Mouse (Mus musculus) heart, embryonic 10.5 days (tissue): ENCODE results near the gene Gnb5. TPM values are rescaled to one million over a fixed set of nuclear protein-coding genes. Genes with fewer than 3 reads are reported as not detected.

ENCODE experiments used
- DNase-seq: peaks from one replicate; pipeline ENCODE4 v3.0.0-alpha.2; 2017; ENCODE audit warnings: low spot score
- H3K27ac ChIP-seq: fragments of 300-500 bp; sonication (generic); 2 replicates; pipeline ENCODE4 v1.5.1; 2016; ENCODE audit warnings: mild to moderate bottlenecking
- H3K27me3 ChIP-seq: fragments of 300-500 bp; sonication (generic); 2 replicates; pipeline ENCODE4 v1.6.1; 2016; ENCODE audit warnings: mild to moderate bottlenecking; ENCODE audit not compliant: poor library complexity, insufficient read depth, severe bottlenecking
- H3K36me3 ChIP-seq: fragments of 300-500 bp; sonication (generic); 2 replicates; pipeline ENCODE4 v1.6.1; 2016; ENCODE audit warnings: mild to moderate bottlenecking, moderate library complexity
- H3K4me1 ChIP-seq: fragments of 300-500 bp; sonication (generic); 2 replicates; pipeline ENCODE4 v1.6.1; 2016; ENCODE audit warnings: mild to moderate bottlenecking
- H3K4me3 ChIP-seq: fragments of 300-500 bp; sonication (generic); 2 replicates; pipeline ENCODE4 v1.5.1; 2016; ENCODE audit warnings: mild to moderate bottlenecking, moderate library complexity
- H3K9me3 ChIP-seq: fragments of 300-500 bp; sonication (generic); 2 replicates; pipeline ENCODE4 v1.6.1; 2016; ENCODE audit warnings: mild to moderate bottlenecking, moderate library complexity
- WGBS: fragments of 180-500 bp; shearing (Covaris S2); methylation state at CpG from one replicate; pipeline ENCODE4 v1.1.7; 2016; 5-methylcytosine and 5-hydroxymethylcytosine counted together
- polyA plus RNA-seq: library from polyadenylated mRNA; unstranded; fragments of >200 nt; fragmentation: Nextera tagmentation; extraction: Ambion mirVana; gene quantifications from 2 replicates; pipeline ENCODE4 v1.2.1, GENCODE M21; 2016

The Gnb5 gene
- 40.4 and 58.1 TPM in 2 replicates for polyA plus RNA-seq

GRCm38 (mm10) chr9:75306126-75306898 lies at the start of gene Gnb5:
Gene Gnb5, plus strand, starts transcription at chr9:75306288.
- no peaks in the 10 kb centered on the region for H3K9me3 ChIP-seq
- 72% methylated on average over 11 of the region's 11 CpGs for WGBS

GRCm38 (mm10) chr9:75258792-75259191 lies 47.3 kb upstream of the Gnb5 start:
- no peaks in the 10 kb centered on the region for H3K36me3 ChIP-seq
- H3K27me3 ChIP-seq, result no peaks in the 10 kb centered on the region
- no peak overlapping the region for H3K27ac ChIP-seq
- DNase-seq, result no peak
- no peaks in the 10 kb centered on the region; the same call in 1 of the 2 replicates for H3K9me3 ChIP-seq
- no peak overlapping the region for H3K4me3 ChIP-seq
- WGBS, result 64% methylated on average over 4 of the region's 4 CpGs
- H3K4me1 ChIP-seq, result peaks cover 26% of the 10 kb centered on the region

More at GRCm38 (mm10) chr9:75306126-75306898, at the start of gene Gnb5:
- no peak for DNase-seq
- Histone ChIP-seq H3K27me3 (no peaks in the 10 kb centered on the region), H3K4me3 (no peak within 1 kb of the TSS), H3K4me1 (peaks cover 8% of the 10 kb centered on the region; the same call in 1 of the 2 replicates), H3K27ac (no peak within 1 kb of the TSS), H3K36me3 (no peaks in the 10 kb centered on the region)

DNA sequence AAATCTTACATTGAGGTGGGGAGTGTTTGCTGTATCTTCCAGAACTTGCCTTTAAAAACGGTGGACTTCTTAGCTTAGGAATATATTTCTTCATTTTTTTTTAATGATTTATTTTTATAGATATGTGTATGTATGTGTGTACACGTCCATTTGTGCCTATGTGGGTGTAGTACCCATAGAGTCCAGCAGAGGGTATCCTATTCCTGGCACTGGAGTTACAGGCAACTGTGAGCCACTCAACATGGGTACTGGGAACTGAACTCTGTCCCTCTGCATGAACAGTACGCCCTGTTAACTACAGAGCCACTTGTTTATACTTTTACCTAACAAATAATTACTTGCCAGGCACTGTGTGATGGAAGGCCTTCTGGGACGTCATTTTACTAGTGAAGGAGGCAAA lies 46.4 kb upstream of the Gnb5 start:
- no peaks in the 10 kb centered on the region; the same call in 1 of the 2 replicates for H3K9me3 ChIP-seq

DNA sequence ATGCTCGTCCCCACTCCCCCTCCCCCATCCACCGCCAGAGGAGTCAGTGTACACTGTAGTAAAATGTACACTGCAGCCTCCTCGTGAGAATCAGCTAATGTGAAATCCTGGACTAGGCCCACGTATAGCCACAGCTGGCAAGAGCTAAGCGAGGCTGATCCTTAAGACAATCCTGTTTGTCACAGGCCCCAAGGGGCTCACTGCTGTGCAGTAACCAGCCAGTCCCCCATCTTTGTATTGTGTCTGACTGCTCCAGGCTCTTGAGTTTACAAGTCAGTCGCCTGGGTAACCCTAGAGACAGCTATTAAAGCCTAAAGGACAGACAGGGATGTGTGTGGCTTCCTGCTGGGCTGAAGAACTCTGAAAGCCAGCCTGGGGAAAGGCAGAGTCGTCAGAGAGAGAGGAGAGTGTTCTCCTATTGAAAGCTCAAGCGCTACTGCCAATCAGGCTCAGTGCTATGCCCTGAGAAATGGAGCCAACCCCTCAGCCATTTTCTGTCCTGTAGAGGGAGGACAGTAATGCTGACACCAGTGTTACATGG lies 44.7 kb upstream of the Gnb5 start:
- Histone ChIP-seq H3K4me3 (no peak overlapping the region), H3K36me3 (no peaks in the 10 kb centered on the region), H3K9me3 (no peaks in the 10 kb centered on the region; the same call in 1 of the 2 replicates), H3K27ac (no peak overlapping the region), H3K4me1 (0 out of 2 replicates have a peak, but pooled peaks cover 7% of the 10 kb centered on the region), H3K27me3 (no peaks in the 10 kb centered on the region)
- DNase-seq, result no peak
- WGBS, result 38% methylated on average over 8 of the region's 8 CpGs

More for the DNA sequence above, 46.4 kb upstream of the Gnb5 start:
- no peaks in the 10 kb centered on the region for H3K27me3 ChIP-seq
- H3K36me3 ChIP-seq, result no peaks in the 10 kb centered on the region
- no peak overlapping the region for H3K4me3 ChIP-seq
- H3K27ac ChIP-seq, result no peak overlapping the region
- 82% methylated on average over 4 of the region's 4 CpGs for WGBS
- DNase-seq, result no peak
- H3K4me1 ChIP-seq, result peaks cover 17% of the 10 kb centered on the region; the same call in 1 of the 2 replicates

- WGBS, result 67% methylated on average over 8 of the region's 8 CpGs
- no peak for DNase-seq
Observed at GRCm38 (mm10) chr9:75262235-75262826, 43.8 kb upstream of the Gnb5 start.

GRCm38 (mm10) chr9:75264008-75264718 lies 41.9 kb upstream of the Gnb5 start:
- 0 out of 2 replicates have a peak, but pooled peaks cover 7% of the 10 kb centered on the region for H3K4me1 ChIP-seq
- 26% methylated on average over 3 of the region's 3 CpGs for WGBS
- no peaks in the 10 kb centered on the region for H3K36me3 ChIP-seq
- H3K27me3 ChIP-seq, result 0 out of 2 replicates have a peak, but pooled peaks cover 4% of the 10 kb centered on the region
- H3K27ac ChIP-seq, result no peak overlapping the region
- no peak overlapping the region for H3K4me3 ChIP-seq
- no peaks in the 10 kb centered on the region; the same call in 1 of the 2 replicates for H3K9me3 ChIP-seq
- no peak for DNase-seq

More at GRCm38 (mm10) chr9:75262235-75262826, 43.8 kb upstream of the Gnb5 start:
- Histone ChIP-seq H3K9me3 (no peaks in the 10 kb centered on the region; the same call in 1 of the 2 replicates), H3K27me3 (no peaks in the 10 kb centered on the region), H3K27ac (no peak overlapping the region), H3K36me3 (no peaks in the 10 kb centered on the region), H3K4me3 (no peak overlapping the region), H3K4me1 (0 out of 2 replicates have a peak, but pooled peaks cover 7% of the 10 kb centered on the region)

DNA sequence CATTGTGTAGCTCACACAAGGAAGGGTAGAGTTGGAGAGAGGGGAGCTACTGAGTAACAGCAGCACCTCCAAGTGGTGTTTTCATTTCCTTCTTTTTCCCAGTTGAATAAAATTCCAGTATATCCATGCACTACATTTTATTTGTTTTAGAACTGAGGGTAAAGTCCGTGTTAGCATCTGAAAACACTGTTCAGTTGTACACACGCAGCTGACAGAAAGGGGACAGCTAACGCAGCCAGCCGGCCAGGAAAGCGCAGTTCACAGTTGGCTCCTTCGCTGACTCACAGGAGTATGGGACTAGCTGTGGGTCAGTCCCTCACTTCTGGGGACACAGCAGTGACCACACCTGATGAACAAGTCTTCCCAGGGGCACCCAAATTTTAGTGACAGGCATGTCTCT lies 38.9 kb upstream of the Gnb5 start:
- Histone ChIP-seq H3K27ac (no peak overlapping the region), H3K36me3 (no peaks in the 10 kb centered on the region), H3K27me3 (0 out of 2 replicates have a peak, but pooled peaks cover 4% of the 10 kb centered on the region), H3K4me1 (no peaks in the 10 kb centered on the region), H3K9me3 (no peaks in the 10 kb centered on the region), H3K4me3 (no peak overlapping the region)
- no peak for DNase-seq
- WGBS, result 69% methylated on average over 6 of the region's 6 CpGs

DNA sequence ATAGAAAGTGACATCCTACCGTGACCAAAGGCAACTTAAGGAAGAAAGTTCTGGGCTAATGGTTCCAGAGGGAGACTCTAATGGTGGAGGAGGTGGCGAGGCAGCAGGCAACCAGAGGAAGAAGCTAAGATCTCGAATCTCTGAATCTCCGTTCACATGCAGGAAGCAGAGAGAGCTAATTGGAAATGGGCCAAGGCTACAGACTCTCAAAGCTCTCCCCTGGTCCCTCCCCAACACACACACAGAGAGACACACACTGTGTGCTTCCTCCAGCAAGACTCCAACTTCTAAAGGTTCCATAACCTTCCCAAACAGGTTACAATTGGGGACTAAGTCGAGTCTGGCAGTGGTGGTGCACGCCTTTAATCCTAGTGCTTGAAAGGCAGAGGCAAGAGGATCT lies 35.7 kb upstream of the Gnb5 start:
- no peak for DNase-seq
- H3K4me1 ChIP-seq, result no peaks in the 10 kb centered on the region
- H3K9me3 ChIP-seq, result no peaks in the 10 kb centered on the region
- WGBS, result 63% methylated on average over 6 of the region's 6 CpGs
- H3K4me3 ChIP-seq, result no peak overlapping the region
- no peak overlapping the region for H3K27ac ChIP-seq
- no peaks in the 10 kb centered on the region for H3K36me3 ChIP-seq
- 0 out of 2 replicates have a peak, but pooled peaks cover 5% of the 10 kb centered on the region for H3K27me3 ChIP-seq

- Histone ChIP-seq H3K36me3 (no peaks in the 10 kb centered on the region), H3K9me3 (no peaks in the 10 kb centered on the region), H3K27ac (no peak overlapping the region), H3K27me3 (0 out of 2 replicates have a peak, but pooled peaks cover 8% of the 10 kb centered on the region), H3K4me1 (no peaks in the 10 kb centered on the region), H3K4me3 (no peak overlapping the region)
- no peak for DNase-seq
- WGBS, result 87% methylated on average over 8 of the region's 8 CpGs
Observed at GRCm38 (mm10) chr9:75271539-75271938, 34.5 kb upstream of the Gnb5 start.

- Histone ChIP-seq H3K36me3 (no peaks in the 10 kb centered on the region), H3K27me3 (0 out of 2 replicates have a peak, but pooled peaks cover 4% of the 10 kb centered on the region), H3K27ac (no peak overlapping the region), H3K9me3 (no peaks in the 10 kb centered on the region), H3K4me3 (no peak overlapping the region), H3K4me1 (0 out of 2 replicates have a peak, but pooled peaks cover 3% of the 10 kb centered on the region)
- DNase-seq, result no peak
- 65% methylated on average over 6 of the region's 6 CpGs for WGBS
Observed at GRCm38 (mm10) chr9:75273646-75274045, 32.4 kb upstream of the Gnb5 start.

- no peaks in the 10 kb centered on the region for H3K36me3 ChIP-seq
- 92% methylated on average over 5 of the region's 5 CpGs for WGBS
- H3K4me1 ChIP-seq, result 0 out of 2 replicates have a peak, but pooled peaks cover 3% of the 10 kb centered on the region
- H3K4me3 ChIP-seq, result no peak overlapping the region
- H3K27me3 ChIP-seq, result peaks cover 7% of the 10 kb centered on the region; the same call in 1 of the 2 replicates
- no peak overlapping the region for H3K27ac ChIP-seq
- no peak for DNase-seq
- H3K9me3 ChIP-seq, result no peaks in the 10 kb centered on the region
Observed at GRCm38 (mm10) chr9:75274486-75274885, 31.6 kb upstream of the Gnb5 start.

DNA sequence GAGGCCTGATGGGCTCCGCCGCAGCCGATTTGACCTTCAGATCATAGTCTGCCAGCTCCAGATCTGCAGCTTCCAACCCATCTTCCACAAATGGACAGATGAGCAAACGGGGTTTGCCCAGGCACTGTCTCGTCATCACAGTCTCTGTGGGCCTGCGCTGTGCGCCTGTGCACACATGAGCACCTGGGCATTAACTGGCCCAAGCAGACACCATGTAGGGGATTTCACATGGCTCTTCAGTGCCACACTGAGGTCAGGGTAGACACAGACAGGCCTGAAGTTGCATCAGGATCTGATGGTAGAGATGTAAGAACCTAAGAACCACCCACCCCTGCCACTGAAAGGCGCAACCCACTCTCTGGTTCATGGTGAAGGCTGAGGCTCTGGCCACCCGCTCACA lies 31.0 kb upstream of the Gnb5 start:
- H3K27ac ChIP-seq, result no peak overlapping the region
- peaks cover 13% of the 10 kb centered on the region; the same call in 1 of the 2 replicates for H3K27me3 ChIP-seq
- H3K36me3 ChIP-seq, result no peaks in the 10 kb centered on the region
- DNase-seq, result no peak
- WGBS, result 92% methylated on average over 9 of the region's 9 CpGs
- no peaks in the 10 kb centered on the region for H3K9me3 ChIP-seq
- no peak overlapping the region for H3K4me3 ChIP-seq
- H3K4me1 ChIP-seq, result 0 out of 2 replicates have a peak, but pooled peaks cover 3% of the 10 kb centered on the region
